Mouse (Mus musculus): ENCODE measurements at regions not wholly inside any gene's neighbourhood (a gene's known extent, or its start where the extent isn't known, plus 50 kb on each side); places are given as distances from the start of the nearest gene placed in this dataset.
A peak's percentile ranks its signal among the peaks of the same experiment; 100 is the strongest.
"Not testable (repeated sequence)": the region's sequence is repeated elsewhere in the genome, so short reads cannot be mapped to it uniquely, and the experiment has no call there.

GRCm38 (mm10) chr12:45590191-45590590 is 515.7 kb upstream of the Stxbp6 start:
- DNase-seq, result no peak

GRCm38 (mm10) chr12:45585763-45586162 is 511.3 kb upstream of the Stxbp6 start:
- no peak for DNase-seq

- no peak for DNase-seq
Observed at GRCm38 (mm10) chr12:45563325-45564030, 489.0 kb upstream of the Stxbp6 start.

- no peak for DNase-seq
Observed at GRCm38 (mm10) chr12:45562637-45563220, 488.2 kb upstream of the Stxbp6 start.

GRCm38 (mm10) chr12:45561889-45562288 is 487.4 kb upstream of the Stxbp6 start:
- DNase-seq, result no peak

GRCm38 (mm10) chr12:45561362-45561761 is 486.9 kb upstream of the Stxbp6 start:
- DNase-seq, result no peak

GRCm38 (mm10) chr12:45549906-45550305 is 475.4 kb upstream of the Stxbp6 start:
- DNase-seq, result not testable (repeated sequence)

- no peak for DNase-seq
Observed at GRCm38 (mm10) chr12:45519554-45519953, 445.0 kb upstream of the Stxbp6 start.

- DNase-seq, result no peak
Observed at GRCm38 (mm10) chr12:45514459-45514858, 439.9 kb upstream of the Stxbp6 start.

GRCm38 (mm10) chr12:45507400-45507982 is 433.0 kb upstream of the Stxbp6 start:
- no peak for DNase-seq

- DNase-seq, result no peak
Observed at GRCm38 (mm10) chr12:45499834-45500233, 425.3 kb upstream of the Stxbp6 start.

GRCm38 (mm10) chr12:45498230-45498629 is 423.7 kb upstream of the Stxbp6 start:
- DNase-seq, result no peak

GRCm38 (mm10) chr12:45489029-45489428 is 414.5 kb upstream of the Stxbp6 start:
- no peak for DNase-seq

GRCm38 (mm10) chr12:45476881-45477280 is 402.4 kb upstream of the Stxbp6 start:
- DNase-seq, result no peak

GRCm38 (mm10) chr12:45468093-45468492 is 393.6 kb upstream of the Stxbp6 start:
- no peak for DNase-seq

GRCm38 (mm10) chr12:45467058-45467457 is 392.5 kb upstream of the Stxbp6 start:
- no peak for DNase-seq

GRCm38 (mm10) chr12:45466066-45466465 is 391.6 kb upstream of the Stxbp6 start:
- DNase-seq, result peak in 1 of 2 experiments; percentile 0

GRCm38 (mm10) chr12:45464952-45465351 is 390.4 kb upstream of the Stxbp6 start:
- no peak for DNase-seq

- DNase-seq, result peak; percentile 47 to 58
Observed at GRCm38 (mm10) chr12:45458746-45459145, 384.2 kb upstream of the Stxbp6 start.

- peak; percentile 34 to 37 for DNase-seq
Observed at GRCm38 (mm10) chr12:45443512-45444190, 369.1 kb upstream of the Stxbp6 start.

- DNase-seq, result no peak
Observed at GRCm38 (mm10) chr12:45442474-45442873, 368.0 kb upstream of the Stxbp6 start.

GRCm38 (mm10) chr12:45439745-45440144 is 365.2 kb upstream of the Stxbp6 start:
- no peak for DNase-seq

- no peak for DNase-seq
Observed at GRCm38 (mm10) chr12:45437271-45437670, 362.8 kb upstream of the Stxbp6 start.

GRCm38 (mm10) chr12:45399436-45399835 is 324.9 kb upstream of the Stxbp6 start:
- DNase-seq, result no peak
